Mouse (Mus musculus) limb, embryonic 14.5 days (tissue): ENCODE data around the gene Esp8. TPM values are rescaled to one million over a fixed set of nuclear protein-coding genes. Genes with fewer than 3 reads are reported as not detected.

ENCODE experiments used
- ATAC-seq: fragments of 200-750 bp; cut with Nextera tagmentation; 2 replicates; pipeline ENCODE4 v1.8.0; 2017; ENCODE audit warnings: low read depth, moderate number of reproducible peaks, moderate TSS enrichment; ENCODE audit not compliant: low FRiP score
- DNase-seq: peaks from one replicate; pipeline ENCODE4 v3.0.0-alpha.2; 2015; ENCODE audit warnings: low spot score
- H3K27ac ChIP-seq: fragments of 300-500 bp; sonication (generic); replicated peaks from 2 replicates; pipeline ENCODE4 v1.5.1; 2014; ENCODE audit warnings: low read depth, mild to moderate bottlenecking, low read length, moderate library complexity, mixed read lengths
- H3K27me3 ChIP-seq: fragments of 300-500 bp; sonication (generic); 2 replicates; pipeline ENCODE4 v1.6.1; 2014; ENCODE audit warnings: low read length, mixed read lengths; ENCODE audit not compliant: control insufficient read depth, insufficient read depth
- H3K36me3 ChIP-seq: fragments of 300-500 bp; sonication (generic); 2 replicates; pipeline ENCODE4 v1.6.1; 2014; ENCODE audit warnings: mild to moderate bottlenecking, low read length, moderate library complexity, mixed read lengths; ENCODE audit not compliant: control insufficient read depth, insufficient read depth
- H3K4me1 ChIP-seq: fragments of 300-500 bp; sonication (generic); 2 replicates; pipeline ENCODE4 v1.6.1; 2014; ENCODE audit warnings: antibody characterized with exemption, low read length, mixed read lengths; ENCODE audit not compliant: control insufficient read depth, insufficient read depth
- H3K4me2 ChIP-seq: fragments of 300-500 bp; sonication (generic); replicated peaks from 2 replicates; pipeline ENCODE4 v1.6.1; 2014; ENCODE audit warnings: low read depth, mild to moderate bottlenecking, low read length, moderate library complexity; ENCODE audit not compliant: severe bottlenecking
- H3K4me3 ChIP-seq: fragments of 300-500 bp; sonication (generic); replicated peaks from 2 replicates; pipeline ENCODE4 v1.5.1; 2014; ENCODE audit warnings: low read length
- H3K9ac ChIP-seq: fragments of 300-500 bp; sonication (generic); 2 replicates; pipeline ENCODE4 v1.6.1; 2014; ENCODE audit warnings: mild to moderate bottlenecking, low read depth, low read length, moderate library complexity; ENCODE audit not compliant: severe bottlenecking
- H3K9me3 ChIP-seq: fragments of 300-500 bp; sonication (generic); 2 replicates; pipeline ENCODE4 v1.6.1; 2016; ENCODE audit warnings: low read length; ENCODE audit not compliant: control insufficient read depth
- POLR2A ChIP-seq: fragments of 200-500 bp; IDR thresholded peaks from 2 replicates; pipeline ENCODE4 v1.8.0; 2012; ENCODE audit warnings: inconsistent platforms, mild to moderate bottlenecking, moderate library complexity, borderline replicate concordance; ENCODE audit not compliant: insufficient read depth, insufficient read length; ENCODE audit errors: extremely low read depth
- WGBS: fragments of 180-500 bp; shearing (Covaris S2); extraction: QIAGEN DNeasy Blood & Tissue Kit; methylation state at CpG from one replicate; pipeline ENCODE4 v1.1.7; 2014; 5-methylcytosine and 5-hydroxymethylcytosine counted together
- polyA plus RNA-seq, 2 experiments: library from polyadenylated mRNA; depleted of rRNA in 1 of 2; stranded (reverse) in 1 of 2; unstranded in 1 of 2; fragments of >200 nt; fragmentation: Nextera tagmentation in 1 of 2; extraction: Ambion mirVana in 1 of 2; gene quantifications; 2 replicates each; pipeline versions ENCODE4 v1.2.1 to v1.2.3; 2012 to 2014

The Esp8 gene
- polyA plus RNA-seq, 2 experiments = not detected

DNA sequence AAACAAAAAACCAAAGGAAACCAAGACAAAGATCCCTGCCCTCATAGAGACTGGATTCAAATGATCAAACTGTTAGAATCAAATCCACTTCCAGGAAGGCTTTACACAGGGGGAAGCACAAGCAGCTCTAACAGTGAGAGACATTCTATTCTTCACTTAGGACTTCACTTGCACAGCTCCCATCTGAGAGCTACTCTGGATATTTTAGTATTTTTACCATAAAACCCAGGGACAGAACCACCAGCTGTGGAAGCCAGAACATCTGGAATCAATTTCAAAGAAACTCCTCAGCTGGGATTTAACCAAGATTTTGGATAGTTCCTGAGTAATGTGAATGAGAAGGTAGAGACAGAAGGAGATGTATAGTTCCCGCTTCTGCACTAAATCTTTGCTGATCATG, 33.6 kb downstream of the Esp8 start:
- H3K27me3 ChIP-seq = no peaks in the 10 kb centered on the region
- ATAC-seq (peak; percentile 86), DNase-seq (peak; percentile 45)
- no peak overlapping the region for H3K27ac ChIP-seq
- no peaks in the 10 kb centered on the region for H3K36me3 ChIP-seq
- no peak overlapping the region for H3K4me2 ChIP-seq
- H3K4me1 ChIP-seq = no peaks in the 10 kb centered on the region
- H3K4me3 ChIP-seq = no peak overlapping the region
- no peaks in the 10 kb centered on the region for H3K9me3 ChIP-seq
- 43% methylated on average over 1 of the region's 1 CpGs for WGBS
- H3K9ac ChIP-seq = no peak overlapping the region
- no peak for TF ChIP-seq POLR2A

DNA sequence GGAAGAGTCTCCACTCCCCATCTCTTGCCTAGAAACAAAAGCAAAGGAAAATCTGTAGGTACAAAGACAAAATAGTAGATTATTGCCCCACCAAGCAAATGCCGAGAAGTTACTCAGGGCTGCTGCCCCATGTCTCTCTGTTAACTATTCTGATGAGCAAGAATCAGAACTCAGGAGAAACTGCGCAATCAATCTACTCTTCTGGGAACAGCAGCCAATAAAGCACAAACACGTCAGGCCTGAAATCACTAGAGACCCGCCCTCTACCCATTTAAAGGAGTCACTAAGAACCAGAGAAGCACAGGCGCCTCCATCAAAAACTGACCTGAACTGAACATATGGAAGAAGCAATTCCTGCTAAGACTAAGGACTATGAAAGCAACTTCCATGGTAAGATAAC, 41.4 kb downstream of the Esp8 start, which contains the start of gene Esp6:
TSS of gene Esp6 (plus strand) at position 301 of the 400 bp plus-strand sequence.
- ATAC-seq (no peak), DNase-seq (no peak)
- no peak within 1 kb of the TSS for H3K27ac ChIP-seq
- TF ChIP-seq POLR2A = no peak
- no peaks in the 10 kb centered on the region for H3K27me3 ChIP-seq
- no peaks in the 10 kb centered on the region for H3K36me3 ChIP-seq
- no peak within 1 kb of the TSS for H3K4me3 ChIP-seq
- no peak within 1 kb of the TSS for H3K4me2 ChIP-seq
- H3K4me1 ChIP-seq = no peaks in the 10 kb centered on the region
- H3K9ac ChIP-seq = no peak within 1 kb of the TSS
- no peaks in the 10 kb centered on the region for H3K9me3 ChIP-seq
- 79% methylated on average over 5 of the region's 5 CpGs for WGBS

Other genes with a start within 250 kb of the Esp8 start
- 0.04 and 0.06 TPM in 2 replicates for gene Crisp1, start 200.8 kb upstream of the Esp8 start, polyA plus RNA-seq (2012; rRNA removed)
- gene Crisp1, start 200.8 kb upstream of the Esp8 start, polyA plus RNA-seq (2014; fragmentation: Nextera tagmentation; extraction: Ambion mirVana) = not detected in 2 replicates
- not detected in 2 replicates for gene Esp6, start 41.5 kb downstream of the Esp8 start, polyA plus RNA-seq (2012; rRNA removed)
- not detected in 2 replicates for gene Esp6, start 41.5 kb downstream of the Esp8 start, polyA plus RNA-seq (2014; fragmentation: Nextera tagmentation; extraction: Ambion mirVana)
- not detected in 2 replicates for gene Esp4, start 78.6 kb downstream of the Esp8 start, polyA plus RNA-seq (2012; rRNA removed)
- gene Esp4, start 78.6 kb downstream of the Esp8 start, polyA plus RNA-seq (2014; fragmentation: Nextera tagmentation; extraction: Ambion mirVana) = not detected in 2 replicates
- not detected in 2 replicates for gene Esp3, start 112.1 kb downstream of the Esp8 start, polyA plus RNA-seq (2012; rRNA removed)
- not detected in 2 replicates for gene Esp3, start 112.1 kb downstream of the Esp8 start, polyA plus RNA-seq (2014; fragmentation: Nextera tagmentation; extraction: Ambion mirVana)
- gene Esp1, start 207.1 kb downstream of the Esp8 start, polyA plus RNA-seq (2012; rRNA removed) = not detected in 2 replicates
- gene Esp1, start 207.1 kb downstream of the Esp8 start, polyA plus RNA-seq (2014; fragmentation: Nextera tagmentation; extraction: Ambion mirVana) = not detected in 2 replicates